Mouse (Mus musculus): ENCODE measurements around the gene Eme1. TPM values are rescaled to one million over a fixed set of nuclear protein-coding genes. Genes with fewer than 3 reads are reported as not detected.
"Not testable (repeated sequence)": the region's sequence is repeated elsewhere in the genome, so short reads cannot be mapped to it uniquely, and the experiment has no call there.

The Eme1 gene
- 69.6 and 79.1 TPM in 2 replicates for polyA plus RNA-seq (2016; fragmentation: Nextera tagmentation; extraction: Ambion mirVana)

GRCm38 (mm10) chr11:94653663-94654436 lies at the start of gene Eme1, which contains the start of gene Mrpl27:
Gene Eme1, minus strand, starts transcription at chr11:94653964.
Gene Mrpl27, plus strand, starts transcription at chr11:94653767.
- Histone ChIP-seq H3K27me3 (ENCODE audit: poor library complexity, severe bottlenecking) (no peaks in the 10 kb centered on the region), H3K4me1 (peaks cover 19% of the 10 kb centered on the region), H3K4me3 (peak within 1 kb of the TSS; percentile 59), H3K9me3 (no peaks in the 10 kb centered on the region), H3K36me3 (replicated peaks) (peaks cover 64% of the 10 kb centered on the region), H3K27ac (peak within 1 kb of the TSS; percentile 95)
- 2% methylated on average over 32 of the region's 32 CpGs for WGBS
- peak; percentile 87 for DNase-seq (ENCODE audit: extremely low spot score, low spot score)

DNA sequence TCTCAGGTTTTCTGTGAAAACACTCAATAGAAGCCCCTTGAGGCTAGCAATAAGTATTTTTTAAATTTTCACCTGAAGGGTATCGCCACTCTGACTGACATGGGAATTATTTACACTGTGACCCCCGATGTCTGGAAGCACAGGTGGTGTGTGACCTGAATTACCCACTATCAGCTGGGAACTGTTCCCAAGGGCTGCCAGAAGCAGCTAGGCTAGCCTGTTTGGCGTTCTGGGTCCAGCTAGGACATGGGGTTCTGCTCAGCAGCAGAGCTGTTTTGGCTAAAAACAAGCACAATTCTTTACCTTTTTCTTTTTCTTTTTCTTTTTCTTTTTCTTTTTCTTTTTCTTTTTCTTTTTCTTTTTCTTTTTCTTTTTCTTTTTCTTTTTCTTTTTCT lies 48.4 kb upstream of the Eme1 start:
- 0 out of 2 replicates have a peak, but pooled peaks cover 3% of the 10 kb centered on the region for H3K27me3 ChIP-seq (ENCODE audit: poor library complexity, severe bottlenecking)
- 77% methylated on average over 3 of the region's 3 CpGs for WGBS
- H3K36me3 ChIP-seq (replicated peaks), result no peaks in the 10 kb centered on the region
- H3K27ac ChIP-seq, result no peak overlapping the region
- no peaks in the 10 kb centered on the region for H3K9me3 ChIP-seq
- no peak overlapping the region for H3K4me3 ChIP-seq
- no peak for DNase-seq (ENCODE audit: extremely low spot score, low spot score)
- H3K4me1 ChIP-seq, result peaks cover 19% of the 10 kb centered on the region

DNA sequence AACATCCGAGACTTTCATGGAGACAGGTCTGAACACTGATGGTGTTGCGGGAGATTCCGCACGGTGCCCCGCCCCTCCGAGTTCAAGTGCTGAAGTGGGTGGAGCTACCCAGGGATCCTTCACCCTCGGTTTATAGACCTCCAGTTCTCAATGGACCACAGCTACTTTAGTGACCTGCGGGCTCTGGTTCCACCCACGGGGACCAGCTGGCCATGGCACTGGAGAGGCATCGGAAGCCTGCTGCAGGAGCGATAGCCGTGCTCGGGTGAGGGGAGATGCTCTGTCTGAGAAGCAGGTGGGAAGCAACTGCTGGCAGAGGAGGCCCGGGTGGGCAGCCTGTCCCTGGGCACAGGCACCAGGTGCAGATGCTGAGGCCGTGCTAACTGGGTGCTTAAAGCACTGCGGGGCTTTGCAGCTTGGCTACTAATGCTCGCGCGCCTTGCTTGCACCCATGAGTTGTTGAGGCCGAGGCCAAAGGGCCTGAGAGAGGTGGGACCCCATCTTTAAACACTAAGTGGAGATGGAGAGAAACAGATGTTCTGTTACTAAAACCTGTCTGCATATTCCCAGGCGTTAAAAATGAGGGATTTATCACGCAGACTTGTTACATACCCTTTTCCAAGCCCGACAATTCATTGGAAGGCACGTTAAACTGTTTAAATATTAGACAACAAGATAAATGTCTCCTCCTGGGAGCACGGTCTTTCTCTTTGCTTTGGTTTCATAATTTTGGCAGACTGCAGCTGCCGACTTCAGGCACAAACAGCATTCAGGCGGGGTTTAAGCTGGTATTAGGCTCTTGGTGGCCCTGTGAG lies 47.8 kb upstream of the Eme1 start:
- Histone ChIP-seq H3K27ac (no peak overlapping the region), H3K4me1 (peaks cover 19% of the 10 kb centered on the region), H3K27me3 (ENCODE audit: poor library complexity, severe bottlenecking) (0 out of 2 replicates have a peak, but pooled peaks cover 3% of the 10 kb centered on the region), H3K9me3 (no peaks in the 10 kb centered on the region), H3K4me3 (no peak overlapping the region), H3K36me3 (replicated peaks) (no peaks in the 10 kb centered on the region)
- WGBS, result 74% methylated on average over 27 of the region's 27 CpGs
- DNase-seq (ENCODE audit: extremely low spot score, low spot score), result no peak

DNA sequence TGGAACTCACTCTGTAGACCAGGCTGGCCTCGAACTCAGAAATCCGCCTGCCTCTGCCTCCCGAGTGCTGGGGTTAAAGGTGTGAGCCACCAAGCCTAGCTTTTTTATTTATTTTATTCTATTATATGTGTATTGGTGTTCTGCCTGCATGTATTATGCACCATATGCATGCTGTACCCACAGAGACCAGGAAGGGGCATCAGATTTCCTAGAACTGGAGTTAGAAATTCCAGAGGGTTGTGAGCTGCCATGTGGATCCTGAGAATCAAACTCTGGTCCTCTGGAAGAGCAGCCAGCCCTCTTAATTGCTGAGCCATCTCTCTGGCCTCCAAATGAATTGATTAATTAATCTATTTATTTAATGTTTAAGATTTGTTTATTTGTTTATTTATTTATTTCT lies 45.6 kb upstream of the Eme1 start:
- H3K36me3 ChIP-seq (replicated peaks), result no peaks in the 10 kb centered on the region
- H3K27me3 ChIP-seq (ENCODE audit: poor library complexity, severe bottlenecking), result 0 out of 2 replicates have a peak, but pooled peaks cover 3% of the 10 kb centered on the region
- no peak for DNase-seq (ENCODE audit: extremely low spot score, low spot score)
- H3K4me3 ChIP-seq, result no peak overlapping the region
- H3K9me3 ChIP-seq, result no peaks in the 10 kb centered on the region
- H3K27ac ChIP-seq, result no peak overlapping the region
- WGBS, result 98% methylated on average over 3 of the region's 3 CpGs
- H3K4me1 ChIP-seq, result peaks cover 19% of the 10 kb centered on the region

DNA sequence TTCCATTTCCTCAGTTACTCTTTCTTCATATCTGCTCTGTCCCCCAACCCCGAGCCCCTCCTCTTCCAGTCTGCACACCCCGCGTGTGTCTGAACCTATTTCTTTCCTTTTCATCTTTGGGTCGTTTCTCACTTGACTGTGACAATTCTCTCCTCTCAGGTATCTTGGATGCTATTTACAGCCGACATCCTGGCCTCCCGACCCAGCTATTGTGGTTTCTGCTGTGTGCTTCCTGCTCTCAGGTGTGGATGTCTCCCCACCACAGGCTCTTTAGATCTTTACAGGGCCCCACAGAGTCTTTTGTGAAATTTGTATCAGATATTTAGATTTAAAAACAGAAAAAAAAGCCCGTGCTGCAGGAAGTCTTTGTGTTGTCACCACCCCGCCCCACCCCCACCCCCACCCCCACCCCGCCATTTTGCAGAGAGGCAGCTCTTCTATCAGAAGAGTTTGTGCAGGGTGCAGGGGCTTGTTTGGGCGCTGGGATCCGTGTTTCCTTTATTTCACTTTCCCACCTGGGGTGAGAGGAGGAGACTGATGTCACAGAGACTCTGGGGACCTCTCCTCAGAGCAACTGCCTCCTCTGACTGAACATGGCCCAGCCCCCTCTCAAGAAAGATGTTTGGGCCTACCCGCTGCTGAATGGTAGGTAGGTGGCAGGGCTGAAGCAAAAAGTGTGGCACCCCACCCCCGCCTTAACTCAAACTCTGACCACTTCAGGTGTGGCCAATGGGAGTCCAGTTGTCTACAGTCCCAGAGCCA lies 44.1 kb upstream of the Eme1 start:
- H3K9me3 ChIP-seq, result no peaks in the 10 kb centered on the region
- DNase-seq (ENCODE audit: extremely low spot score, low spot score), result no peak
- H3K27ac ChIP-seq, result 0 out of 2 replicates have a peak overlapping the region, but pooled peaks have one; percentile 2
- H3K4me1 ChIP-seq, result peaks cover 19% of the 10 kb centered on the region
- no peak overlapping the region for H3K4me3 ChIP-seq
- no peaks in the 10 kb centered on the region for H3K36me3 ChIP-seq (replicated peaks)
- WGBS, result 54% methylated on average over 13 of the region's 13 CpGs
- 0 out of 2 replicates have a peak, but pooled peaks cover 3% of the 10 kb centered on the region for H3K27me3 ChIP-seq (ENCODE audit: poor library complexity, severe bottlenecking)

GRCm38 (mm10) chr11:94697140-94697539 lies 43.4 kb upstream of the Eme1 start:
- no peak for DNase-seq (ENCODE audit: extremely low spot score, low spot score)
- Histone ChIP-seq H3K9me3 (no peaks in the 10 kb centered on the region), H3K36me3 (replicated peaks) (no peaks in the 10 kb centered on the region), H3K4me1 (peaks cover 19% of the 10 kb centered on the region), H3K27ac (no peak overlapping the region), H3K4me3 (no peak overlapping the region), H3K27me3 (ENCODE audit: poor library complexity, severe bottlenecking) (0 out of 2 replicates have a peak, but pooled peaks cover 3% of the 10 kb centered on the region)
- WGBS, result 89% methylated on average over 2 of the region's 2 CpGs

GRCm38 (mm10) chr11:94695508-94695907 lies 41.7 kb upstream of the Eme1 start:
- no peaks in the 10 kb centered on the region for H3K27me3 ChIP-seq (ENCODE audit: poor library complexity, severe bottlenecking)
- DNase-seq (ENCODE audit: extremely low spot score, low spot score), result no peak
- WGBS, result 85% methylated on average over 6 of the region's 6 CpGs

GRCm38 (mm10) chr11:94692502-94692901 lies 38.7 kb upstream of the Eme1 start:
- H3K4me3 ChIP-seq; H3K27ac ChIP-seq; H3K27me3 ChIP-seq (ENCODE audit: poor library complexity, severe bottlenecking); H3K9me3 ChIP-seq; H3K4me1 ChIP-seq; DNase-seq (ENCODE audit: extremely low spot score, low spot score); H3K36me3 ChIP-seq (replicated peaks): not testable (repeated sequence)

More at GRCm38 (mm10) chr11:94695508-94695907, 41.7 kb upstream of the Eme1 start:
- H3K36me3 ChIP-seq (replicated peaks), result no peaks in the 10 kb centered on the region
- H3K4me3 ChIP-seq, result no peak overlapping the region
- no peaks in the 10 kb centered on the region for H3K9me3 ChIP-seq
- peaks cover 10% of the 10 kb centered on the region for H3K4me1 ChIP-seq
- no peak overlapping the region for H3K27ac ChIP-seq

GRCm38 (mm10) chr11:94687178-94687577 lies 33.4 kb upstream of the Eme1 start:
- H3K4me1 ChIP-seq, result peaks cover 8% of the 10 kb centered on the region
- no peak overlapping the region for H3K4me3 ChIP-seq
- H3K27ac ChIP-seq, result no peak overlapping the region
- H3K9me3 ChIP-seq, result no peaks in the 10 kb centered on the region
- 80% methylated on average over 6 of the region's 6 CpGs for WGBS
- no peaks in the 10 kb centered on the region for H3K36me3 ChIP-seq (replicated peaks)
- no peak for DNase-seq (ENCODE audit: extremely low spot score, low spot score)
- no peaks in the 10 kb centered on the region for H3K27me3 ChIP-seq (ENCODE audit: poor library complexity, severe bottlenecking)

DNA sequence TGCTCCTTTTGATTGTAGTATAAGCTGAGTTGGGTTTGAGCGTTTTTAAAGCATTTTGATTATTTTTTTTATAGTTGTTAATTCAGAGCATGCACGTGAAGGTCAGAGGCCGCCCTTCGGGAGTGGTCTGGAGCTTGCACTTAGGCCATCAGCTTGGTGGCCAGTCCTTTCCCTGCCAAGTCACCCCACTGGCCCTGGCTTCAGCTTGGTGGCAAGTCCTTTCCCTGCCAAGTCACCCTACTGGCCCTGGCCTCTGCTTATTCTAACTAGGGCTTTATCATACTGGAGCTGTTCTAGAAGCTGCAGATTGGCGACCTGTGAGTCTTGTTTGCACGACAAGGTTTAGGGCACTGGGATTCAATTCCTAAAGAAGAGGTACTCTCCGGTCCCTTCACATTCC lies 28.7 kb upstream of the Eme1 start:
- WGBS, result 85% methylated on average over 7 of the region's 7 CpGs
- H3K27ac ChIP-seq, result no peak overlapping the region
- H3K27me3 ChIP-seq (ENCODE audit: poor library complexity, severe bottlenecking), result no peaks in the 10 kb centered on the region

DNA sequence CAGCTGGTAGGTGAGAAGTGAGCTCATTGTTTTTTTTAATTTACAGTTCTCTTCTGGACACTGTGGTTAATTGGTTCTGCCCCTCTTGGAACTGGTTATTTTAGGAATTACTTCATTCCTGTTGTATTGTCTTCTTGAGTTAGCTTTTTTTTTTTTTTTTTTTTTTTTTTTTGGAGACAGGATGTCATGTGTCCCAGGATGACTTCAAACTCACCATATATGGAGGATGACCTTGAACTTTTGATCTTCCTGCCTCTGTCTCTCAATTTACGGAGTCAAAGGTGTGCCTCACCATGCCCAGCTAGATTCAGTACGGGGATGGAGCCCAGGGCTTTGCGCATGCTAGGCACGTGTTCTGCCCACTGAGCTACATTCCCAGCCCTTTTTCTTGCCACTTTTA lies 27.9 kb upstream of the Eme1 start:
- Histone ChIP-seq H3K27ac (no peak overlapping the region), H3K36me3 (replicated peaks) (no peaks in the 10 kb centered on the region), H3K9me3 (no peaks in the 10 kb centered on the region), H3K4me3 (no peak overlapping the region), H3K4me1 (peaks cover 22% of the 10 kb centered on the region), H3K27me3 (ENCODE audit: poor library complexity, severe bottlenecking) (no peaks in the 10 kb centered on the region)
- 86% methylated on average over 4 of the region's 4 CpGs for WGBS
- no peak for DNase-seq (ENCODE audit: extremely low spot score, low spot score)

More for the DNA sequence above, 28.7 kb upstream of the Eme1 start:
- Histone ChIP-seq H3K4me3 (no peak overlapping the region), H3K9me3 (no peaks in the 10 kb centered on the region), H3K36me3 (replicated peaks) (no peaks in the 10 kb centered on the region), H3K4me1 (peaks cover 16% of the 10 kb centered on the region)
- DNase-seq (ENCODE audit: extremely low spot score, low spot score), result no peak

GRCm38 (mm10) chr11:94680639-94681038 lies 26.9 kb upstream of the Eme1 start:
- no peaks in the 10 kb centered on the region for H3K36me3 ChIP-seq (replicated peaks)
- peaks cover 32% of the 10 kb centered on the region for H3K4me1 ChIP-seq
- H3K9me3 ChIP-seq, result no peaks in the 10 kb centered on the region
- H3K27ac ChIP-seq, result no peak overlapping the region
- H3K27me3 ChIP-seq (ENCODE audit: poor library complexity, severe bottlenecking), result no peaks in the 10 kb centered on the region
- H3K4me3 ChIP-seq, result no peak overlapping the region
- no peak for DNase-seq (ENCODE audit: extremely low spot score, low spot score)
